Mouse (Mus musculus) heart, embryonic 11.5 days (tissue): ENCODE measurements at regions not wholly inside any gene's neighbourhood (a gene's known extent, or its start where the extent isn't known, plus 50 kb on each side); places are given as distances from the start of the nearest gene placed in this dataset.

Source experiments
- ATAC-seq: fragments of 200-750 bp; cut with Nextera tagmentation; replicated peaks from 2 replicates; pipeline ENCODE4 v1.8.0; 2017; ENCODE audit warnings: moderate library complexity; ENCODE audit not compliant: insufficient number of reproducible peaks, low FRiP score, low TSS enrichment
- H3K27ac ChIP-seq: fragments of 300-500 bp; sonication (generic); 2 replicates; pipeline ENCODE4 v1.5.1; 2014; ENCODE audit warnings: mild to moderate bottlenecking, low read depth, low read length
- H3K27me3 ChIP-seq: fragments of 300-500 bp; sonication (generic); 2 replicates; pipeline ENCODE4 v1.6.1; 2014; ENCODE audit warnings: mild to moderate bottlenecking, low read length, mixed read lengths; ENCODE audit not compliant: control insufficient read depth, insufficient read depth
- H3K36me3 ChIP-seq: fragments of 300-500 bp; sonication (generic); 2 replicates; pipeline ENCODE4 v1.6.1; 2014; ENCODE audit warnings: mild to moderate bottlenecking, low read length, moderate library complexity, mixed read lengths; ENCODE audit not compliant: control insufficient read depth, insufficient read depth
- H3K4me1 ChIP-seq: fragments of 300-500 bp; sonication (generic); 2 replicates; pipeline ENCODE4 v1.6.1; 2014; ENCODE audit warnings: low read length; ENCODE audit not compliant: control insufficient read depth, insufficient read depth
- H3K4me2 ChIP-seq: fragments of 300-500 bp; sonication (generic); 2 replicates; pipeline ENCODE4 v1.6.1; 2014; ENCODE audit warnings: mild to moderate bottlenecking, moderate library complexity
- H3K4me3 ChIP-seq: fragments of 300-500 bp; sonication (generic); 2 replicates; pipeline ENCODE4 v1.5.1; 2014; ENCODE audit warnings: low read depth, low read length
- H3K9ac ChIP-seq: fragments of 300-500 bp; sonication (generic); 2 replicates; pipeline ENCODE4 v1.6.1; 2014; ENCODE audit warnings: mild to moderate bottlenecking, low read depth, low read length, moderate library complexity
- H3K9me3 ChIP-seq: fragments of 300-500 bp; sonication (generic); replicated peaks from 2 replicates; pipeline ENCODE4 v1.6.1; 2016; ENCODE audit warnings: low read length; ENCODE audit not compliant: control insufficient read depth
- WGBS: fragments of 180-500 bp; shearing (Covaris S2); extraction: QIAGEN DNeasy Blood & Tissue Kit; methylation state at CpG from one replicate; pipeline ENCODE4 v1.1.7; 2014; ENCODE audit not compliant: insufficient replicate concordance; 5-methylcytosine and 5-hydroxymethylcytosine counted together

GRCm38 (mm10) chr3:34287836-34288235 lies 206.7 kb upstream of the Dnajc19 start:
- Histone ChIP-seq H3K4me1 (no peaks in the 10 kb centered on the region), H3K4me3 (no peak overlapping the region), H3K27me3 (no peaks in the 10 kb centered on the region), H3K4me2 (no peak overlapping the region), H3K9ac (no peak overlapping the region), H3K27ac (no peak overlapping the region), H3K9me3 (no peaks in the 10 kb centered on the region), H3K36me3 (no peaks in the 10 kb centered on the region)
- ATAC-seq, result no peak
- WGBS, result 75% methylated on average over 5 of the region's 5 CpGs

DNA sequence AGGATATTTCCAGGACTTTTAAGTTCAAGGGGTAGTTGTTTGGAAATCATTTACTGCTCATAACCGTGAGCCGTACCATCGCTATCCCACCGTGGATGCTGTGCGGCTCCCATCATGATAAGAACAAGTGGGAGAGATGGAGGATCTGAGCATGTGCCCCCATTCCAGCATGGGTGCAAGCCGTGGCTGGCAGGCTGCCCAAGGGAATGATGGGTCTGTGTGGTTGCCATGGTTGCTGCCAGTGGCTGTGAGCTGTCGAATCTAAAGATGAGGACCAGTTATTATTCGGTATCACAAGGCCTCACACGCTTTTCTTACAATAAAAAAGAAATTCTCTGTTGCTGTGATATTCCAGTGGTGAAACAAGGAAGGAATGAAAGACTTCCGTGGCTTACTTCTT lies 189.0 kb upstream of the Dnajc19 start:
- Histone ChIP-seq H3K27me3 (no peaks in the 10 kb centered on the region), H3K4me1 (no peaks in the 10 kb centered on the region), H3K4me2 (no peak overlapping the region), H3K9ac (no peak overlapping the region), H3K4me3 (no peak overlapping the region), H3K9me3 (no peaks in the 10 kb centered on the region), H3K36me3 (no peaks in the 10 kb centered on the region), H3K27ac (no peak overlapping the region)
- ATAC-seq, result no peak
- 82% methylated on average over 10 of the region's 10 CpGs for WGBS

GRCm38 (mm10) chr3:34266462-34266861 lies 185.3 kb upstream of the Dnajc19 start:
- WGBS, result 77% methylated on average over 12 of the region's 12 CpGs
- Histone ChIP-seq H3K27ac (no peak overlapping the region), H3K4me3 (no peak overlapping the region), H3K36me3 (no peaks in the 10 kb centered on the region), H3K9ac (no peak overlapping the region), H3K4me2 (no peak overlapping the region), H3K4me1 (no peaks in the 10 kb centered on the region), H3K9me3 (no peaks in the 10 kb centered on the region), H3K27me3 (no peaks in the 10 kb centered on the region)
- no peak for ATAC-seq

- ATAC-seq, result no peak
- 38% methylated on average over 6 of the region's 6 CpGs for WGBS
These were observed 183.7 kb upstream of the Dnajc19 start for GRCm38 (mm10) chr3:34264811-34265210.

DNA sequence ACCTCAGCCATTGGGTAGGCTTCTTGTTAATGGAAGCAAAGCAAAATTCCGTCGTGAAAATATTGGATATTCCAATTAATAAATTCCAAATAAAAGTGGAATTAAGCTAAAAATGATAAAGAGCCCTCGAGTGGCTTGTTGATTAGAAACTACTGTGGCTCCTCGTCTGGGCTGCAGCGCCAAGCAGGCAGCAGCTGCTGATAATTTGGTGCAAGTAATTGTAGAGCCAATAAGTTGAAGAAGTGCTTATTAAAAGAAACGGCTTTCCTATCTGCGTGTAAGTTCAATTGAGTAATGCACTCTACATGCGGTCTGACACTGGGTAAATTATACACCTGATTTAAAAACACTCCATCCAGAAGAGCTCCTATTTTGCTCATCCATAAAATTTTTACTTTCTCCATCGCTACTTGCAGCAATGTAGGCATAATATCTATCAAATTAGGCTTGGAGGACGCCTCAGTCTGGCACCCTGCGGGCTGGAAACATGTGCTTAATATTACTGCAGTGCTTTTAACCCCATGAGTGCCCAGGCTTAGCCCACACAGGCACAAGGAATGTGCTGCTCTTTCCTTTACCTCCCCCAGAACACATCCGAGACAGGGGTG lies 171.7 kb upstream of the Dnajc19 start:
- H3K4me3 ChIP-seq, result no peak overlapping the region
- 68% methylated on average over 12 of the region's 12 CpGs for WGBS
- H3K36me3 ChIP-seq, result no peaks in the 10 kb centered on the region
- H3K27ac ChIP-seq, result no peak overlapping the region
- no peaks in the 10 kb centered on the region for H3K27me3 ChIP-seq
- no peak overlapping the region for H3K9ac ChIP-seq
- H3K9me3 ChIP-seq, result no peaks in the 10 kb centered on the region
- no peaks in the 10 kb centered on the region for H3K4me1 ChIP-seq
- H3K4me2 ChIP-seq, result no peak overlapping the region
- no peak for ATAC-seq

More at GRCm38 (mm10) chr3:34264811-34265210, 183.7 kb upstream of the Dnajc19 start:
- no peak overlapping the region for H3K9ac ChIP-seq
- H3K27me3 ChIP-seq, result no peaks in the 10 kb centered on the region
- no peak overlapping the region for H3K4me2 ChIP-seq
- no peak overlapping the region for H3K4me3 ChIP-seq
- no peaks in the 10 kb centered on the region for H3K36me3 ChIP-seq
- no peaks in the 10 kb centered on the region for H3K9me3 ChIP-seq
- H3K4me1 ChIP-seq, result no peaks in the 10 kb centered on the region
- no peak overlapping the region for H3K27ac ChIP-seq

GRCm38 (mm10) chr3:34242126-34242525 lies 161.0 kb upstream of the Dnajc19 start:
- Histone ChIP-seq H3K4me3 (no peak overlapping the region), H3K4me1 (no peaks in the 10 kb centered on the region), H3K9ac (no peak overlapping the region), H3K27ac (no peak overlapping the region), H3K36me3 (no peaks in the 10 kb centered on the region), H3K27me3 (no peaks in the 10 kb centered on the region), H3K9me3 (no peaks in the 10 kb centered on the region), H3K4me2 (no peak overlapping the region)
- WGBS, result 73% methylated on average over 3 of the region's 3 CpGs
- ATAC-seq, result no peak

GRCm38 (mm10) chr3:34239978-34240377 lies 158.9 kb upstream of the Dnajc19 start:
- Histone ChIP-seq H3K4me2 (no peak overlapping the region), H3K27me3 (no peaks in the 10 kb centered on the region)
- WGBS, result 60% methylated on average over 2 of the region's 2 CpGs

GRCm38 (mm10) chr3:34234391-34234790 lies 153.3 kb upstream of the Dnajc19 start:
- Histone ChIP-seq H3K9me3 (no peaks in the 10 kb centered on the region), H3K9ac (no peak overlapping the region), H3K4me2 (no peak overlapping the region), H3K36me3 (no peaks in the 10 kb centered on the region), H3K27me3 (no peaks in the 10 kb centered on the region), H3K27ac (no peak overlapping the region), H3K4me3 (no peak overlapping the region), H3K4me1 (no peaks in the 10 kb centered on the region)
- 72% methylated on average over 8 of the region's 8 CpGs for WGBS
- no peak for ATAC-seq

More at GRCm38 (mm10) chr3:34239978-34240377, 158.9 kb upstream of the Dnajc19 start:
- no peaks in the 10 kb centered on the region for H3K9me3 ChIP-seq
- no peaks in the 10 kb centered on the region for H3K36me3 ChIP-seq
- H3K27ac ChIP-seq, result no peak overlapping the region
- H3K4me3 ChIP-seq, result no peak overlapping the region
- no peak for ATAC-seq
- H3K4me1 ChIP-seq, result no peaks in the 10 kb centered on the region
- H3K9ac ChIP-seq, result no peak overlapping the region
